Mouse (Mus musculus): Measurements from ENCODE around the gene Mettl8. TPM values are rescaled to one million over a fixed set of nuclear protein-coding genes. Genes with fewer than 3 reads are reported as not detected.

Mettl8 gene
- total RNA-seq (2012; rRNA removed) (8.8 and 9.2 TPM in 2 replicates), total RNA-seq (2014; rRNA removed) (7.8 and 10.4 TPM in 2 replicates), polyA plus RNA-seq (2012; ENCODE audit: insufficient read length, low read depth) (6.9 and 7.5 TPM in 2 replicates)

- Histone ChIP-seq H3K4me3 (replicated peaks in 1 of 3; ENCODE audit: low read depth in 2 of 3, low read length in 2 of 3, poor library complexity in 1 of 3) (peak within 1 kb of the TSS; percentile 70 to 96 (median 79)), H3K4me1 (ENCODE audit: control insufficient read depth in 1 of 2, insufficient read depth in 2 of 2) (peaks cover 9 to 23% of the 10 kb centered on the region in 2 experiments), H3K27ac (ENCODE audit: insufficient read depth, low read depth) (peak within 1 kb of the TSS; percentile 77), H3K9ac (ENCODE audit: insufficient read depth, low read depth) (peak within 1 kb of the TSS; percentile 79), H3K36me3 (replicated peaks in 1 of 2; ENCODE audit: control insufficient read depth in 1 of 2, insufficient read depth in 1 of 2, low read length in 1 of 2) (peaks cover 10 to 25% of the 10 kb centered on the region in 2 experiments), H3K27me3 (replicated peaks) (no peaks in the 10 kb centered on the region), H3K9me3 (replicated peaks; ENCODE audit: low read length) (peaks cover 5% of the 10 kb centered on the region), H3K79me2 (replicated peaks; ENCODE audit: control insufficient read depth, extremely low read depth, insufficient read depth, poor library complexity, severe bottlenecking) (no peaks in the 10 kb centered on the region), H3K4me2 (ENCODE audit: insufficient read depth, low read depth, poor library complexity, severe bottlenecking) (peak within 1 kb of the TSS; percentile 88)
- in situ Hi-C loops (cut with MboI; ENCODE audit: low pct_ligation_motif_present, low pct_unique_long_range_greater_than_20kb, low sequenced_read_pairs) (no loop called here), dilution Hi-C loops (cut with MboI; ENCODE audit: extremely low pct_ligation_motif_present, extremely low pct_unique_long_range_greater_than_20kb, low sequenced_read_pairs) (no loop called here)
- peak; percentile 97 for DNase-seq (ENCODE audit: extremely low read depth)
- no peak for TF ChIP-seq ZC3H11A (IDR thresholded peaks at IDR 0.05; ENCODE audit: low read depth, low read length)
- no peak for TF ChIP-seq ZNF384 (IDR thresholded peaks at IDR 0.05; ENCODE audit: low read depth, low read length)
- no peak for TF ChIP-seq MAFK (IDR thresholded peaks at IDR 0.05; ENCODE audit: insufficient replicate concordance, low read length)
- peak; percentile 81 for TF ChIP-seq MXI1 (IDR thresholded peaks at IDR 0.05; ENCODE audit: low read depth, low read length)
- TF ChIP-seq E2F4 (IDR thresholded peaks at IDR 0.05; ENCODE audit: insufficient replicate concordance, low read depth, low read length): no peak
- TF ChIP-seq CHD1 (IDR thresholded peaks at IDR 0.05; ENCODE audit: low read depth, low read length): no peak
- no peak for TF ChIP-seq USF1 (IDR thresholded peaks at IDR 0.05; ENCODE audit: low read depth, low read length)
- peak; percentile 92 for TF ChIP-seq NELFE (IDR thresholded peaks at IDR 0.05; ENCODE audit: low read depth, low read length)
- peak; percentile 95 for TF ChIP-seq POLR2A (IDR thresholded peaks at IDR 0.05; ENCODE audit: low read depth, low read length)
- peak; percentile 40 for TF ChIP-seq RAD21 (IDR thresholded peaks at IDR 0.05; ENCODE audit: low read depth, low read length)
- no peak for TF ChIP-seq USF2 (conservative IDR thresholded peaks at IDR 0.05; ENCODE audit: low read depth, low read length)
- TF ChIP-seq SIN3A (IDR thresholded peaks at IDR 0.05; ENCODE audit: low read length): peak; percentile 90
- no peak for TF ChIP-seq ZKSCAN1 (IDR thresholded peaks at IDR 0.05; ENCODE audit: borderline replicate concordance, low read depth, low read length)
- TF ChIP-seq SMC3 (IDR thresholded peaks at IDR 0.05; ENCODE audit: low read depth, low read length): peak; percentile 47
- TF ChIP-seq MEF2A (IDR thresholded peaks at IDR 0.05; ENCODE audit: borderline replicate concordance, low read depth, low read length): peak; percentile 54
- TF ChIP-seq HCFC1 (IDR thresholded peaks at IDR 0.05; ENCODE audit: low read depth, low read length): peak; percentile 98
- peak; percentile 65 for TF ChIP-seq TCF12 (IDR thresholded peaks at IDR 0.05; ENCODE audit: low read depth, low read length)
- TF ChIP-seq MYC (IDR thresholded peaks at IDR 0.05; ENCODE audit: low read depth, low read length): peak; percentile 83; the same call in 1 of the 2 replicates
- TF ChIP-seq BHLHE40 (IDR thresholded peaks at IDR 0.05; ENCODE audit: low read depth, low read length): peak; percentile 81
- peak; percentile 97 for TF ChIP-seq CHD2 (IDR thresholded peaks at IDR 0.05; ENCODE audit: low read length)
- TF ChIP-seq EP300 (IDR thresholded peaks at IDR 0.05; ENCODE audit: low read length): peak; percentile 4; the same call in 1 of the 2 replicates
- peak; percentile 97 for TF ChIP-seq ELF1 (IDR thresholded peaks at IDR 0.05; ENCODE audit: low read depth, low read length)
- peak; percentile 84; the same call in 1 of the 2 replicates for TF ChIP-seq POLR2AphosphoS2 (IDR thresholded peaks at IDR 0.05; ENCODE audit: low read depth, low read length)
- peak; percentile 89 for TF ChIP-seq MAX (IDR thresholded peaks at IDR 0.05; ENCODE audit: low read length)
- peak; percentile 88; the same call in 1 of the 2 replicates for TF ChIP-seq MAZ (IDR thresholded peaks at IDR 0.05; ENCODE audit: low read depth, low read length)
- peak; percentile 95 for TF ChIP-seq KAT2A (IDR thresholded peaks at IDR 0.05; ENCODE audit: insufficient replicate concordance, low read length)
- peak; percentile 50; the same call in 1 of the 2 replicates for TF ChIP-seq GABPA (IDR thresholded peaks at IDR 0.05; ENCODE audit: insufficient replicate concordance, low read depth, low read length)
- TF ChIP-seq JUN (IDR thresholded peaks at IDR 0.05; ENCODE audit: insufficient read depth, low read depth, low read length): no peak
- TF ChIP-seq IRF4 (IDR thresholded peaks at IDR 0.05; ENCODE audit: low read depth, low read length): no peak; the same call in 1 of the 2 replicates
- peak in 1 of 2 experiments; percentile 60; a peak in 2 of 4 replicates for TF ChIP-seq CTCF (conservative IDR thresholded peaks at IDR 0.05 in 1 of 2, IDR thresholded peaks at IDR 0.05 in 1 of 2; ENCODE audit: low read depth in 2 of 2, low read length in 2 of 2)
- TF ChIP-seq JUND (conservative IDR thresholded peaks at IDR 0.05; ENCODE audit: low read depth, low read length): no peak
- TF ChIP-seq ETS1 (conservative IDR thresholded peaks at IDR 0.05; ENCODE audit: low read depth, low read length): no peak; the same call in 1 of the 2 replicates
- TF ChIP-seq TBP (conservative IDR thresholded peaks at IDR 0.05; ENCODE audit: low read depth, low read length): peak; percentile 69
- no peak for TF ChIP-seq PAX5 (IDR thresholded peaks at IDR 0.05; ENCODE audit: low read length)
- no peak for TF ChIP-seq RCOR1 (conservative IDR thresholded peaks at IDR 0.05; ENCODE audit: low read depth, low read length)
- TF ChIP-seq UBTF (IDR thresholded peaks at IDR 0.05; ENCODE audit: low read depth, low read length): peak; percentile 74; the same call in 1 of the 2 replicates
- TF ChIP-seq ZMIZ1 (IDR thresholded peaks at IDR 0.05; ENCODE audit: low read depth, low read length): peak; percentile 79
- TF ChIP-seq NRF1 (IDR thresholded peaks at IDR 0.05; ENCODE audit: low read depth, low read length): peak; percentile 96
Measured at GRCm38 (mm10) chr2:71055300-71056114, at the start of gene Mettl8, which contains the start of gene Dcaf17. Gene Mettl8 (minus strand): TSS chr2:71055583. Gene Dcaf17 (plus strand): TSS chr2:71055328.
